Mouse (Mus musculus) natural killer cell, adult 2 months (primary cell): Measurements from ENCODE around the gene Eva1b.
A peak's percentile ranks its signal among the peaks of the same experiment; 100 is the strongest.

ENCODE experiments used
- DNase-seq, 2 experiments: peaks; one replicate each; pipeline ENCODE4 v3.0.0; 2022; ENCODE audit warnings: low spot score in 2 of 2

The Eva1b gene

DNA sequence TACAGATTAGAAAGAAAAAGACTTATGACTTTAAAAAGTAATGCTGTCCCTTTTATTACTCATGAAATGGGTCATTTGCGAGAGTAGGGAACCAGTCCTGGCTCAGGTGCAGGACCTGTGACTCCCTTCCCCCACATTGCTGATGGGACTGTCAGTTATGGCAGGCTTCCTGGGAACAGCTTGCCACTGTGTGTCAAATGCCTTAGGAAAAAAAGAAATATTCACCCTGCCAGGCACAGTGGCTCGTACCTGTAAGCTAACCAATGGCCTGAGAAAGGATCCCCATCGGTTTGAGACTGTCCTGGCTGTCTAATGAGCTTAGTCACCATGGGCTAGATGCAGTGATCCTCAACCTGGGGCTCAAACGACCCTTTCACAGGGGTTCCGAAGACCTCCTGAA, 27.5 kb upstream of the Eva1b start:
- DNase-seq: no peak

DNA sequence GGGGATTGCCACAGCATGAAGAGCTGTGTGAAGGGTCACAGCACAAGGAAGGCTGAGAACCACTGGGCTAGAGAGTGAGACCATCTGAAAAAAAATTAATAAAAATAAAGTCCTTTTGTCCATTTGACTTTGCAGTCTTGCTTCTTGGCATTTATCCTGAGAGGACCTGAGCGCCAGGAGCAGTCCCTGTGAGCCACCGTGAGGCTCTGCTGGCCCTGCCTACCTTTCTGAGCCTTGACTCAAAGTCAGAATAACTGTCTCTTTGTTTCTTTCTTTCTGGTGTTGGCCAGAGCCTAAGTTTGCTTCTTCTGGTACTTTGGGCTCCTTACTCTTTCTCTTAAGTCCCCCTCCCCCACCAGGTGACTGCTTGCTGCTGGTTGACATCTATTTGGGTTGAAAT, 27.0 kb upstream of the Eva1b start:
- DNase-seq: no peak

- DNase-seq: no peak
These were observed 24.1 kb upstream of the Eva1b start for GRCm38 (mm10) chr4:126123309-126124040.

GRCm38 (mm10) chr4:126130502-126130901, 17.0 kb upstream of the Eva1b start:
- no peak for DNase-seq

GRCm38 (mm10) chr4:126131290-126132121, 16.0 kb upstream of the Eva1b start:
- no peak for DNase-seq

DNA sequence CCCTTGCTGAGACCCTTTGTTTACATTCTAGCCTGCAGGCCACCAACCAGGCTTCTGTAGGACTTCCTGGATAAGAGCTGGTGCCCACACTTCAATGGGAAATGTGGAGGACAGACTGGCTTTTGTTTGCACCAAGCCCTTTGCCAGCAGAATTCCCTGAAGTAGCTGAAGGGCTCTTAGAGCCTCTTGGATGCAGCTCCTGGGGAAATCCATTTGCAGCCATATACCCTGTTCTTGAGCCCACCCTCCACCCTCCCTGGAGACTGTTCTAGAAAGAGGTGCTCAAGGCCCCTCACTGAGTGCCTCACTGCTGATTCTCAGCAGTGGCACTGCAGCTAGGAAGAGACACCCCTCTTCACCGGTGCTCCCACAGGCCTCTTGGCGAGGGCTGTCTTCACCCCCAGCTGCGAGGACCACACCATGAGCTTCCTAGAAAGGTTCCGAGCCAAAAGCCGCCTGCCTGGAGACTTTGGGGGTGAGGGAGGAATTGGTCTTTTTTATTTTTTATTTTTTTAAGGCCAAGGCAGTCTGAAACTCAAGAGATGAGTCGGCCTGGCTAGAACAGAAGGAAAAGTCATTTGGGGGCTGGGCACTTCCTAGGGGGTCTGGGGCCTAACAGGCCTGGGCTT, 14.8 kb upstream of the Eva1b start:
- DNase-seq: no peak

- DNase-seq: no peak
These were observed 13.3 kb upstream of the Eva1b start for GRCm38 (mm10) chr4:126134236-126134635.

GRCm38 (mm10) chr4:126134639-126135038, 12.9 kb upstream of the Eva1b start:
- DNase-seq: no peak

- DNase-seq: no peak
These were observed 9.8 kb upstream of the Eva1b start for GRCm38 (mm10) chr4:126137773-126138172.

DNA sequence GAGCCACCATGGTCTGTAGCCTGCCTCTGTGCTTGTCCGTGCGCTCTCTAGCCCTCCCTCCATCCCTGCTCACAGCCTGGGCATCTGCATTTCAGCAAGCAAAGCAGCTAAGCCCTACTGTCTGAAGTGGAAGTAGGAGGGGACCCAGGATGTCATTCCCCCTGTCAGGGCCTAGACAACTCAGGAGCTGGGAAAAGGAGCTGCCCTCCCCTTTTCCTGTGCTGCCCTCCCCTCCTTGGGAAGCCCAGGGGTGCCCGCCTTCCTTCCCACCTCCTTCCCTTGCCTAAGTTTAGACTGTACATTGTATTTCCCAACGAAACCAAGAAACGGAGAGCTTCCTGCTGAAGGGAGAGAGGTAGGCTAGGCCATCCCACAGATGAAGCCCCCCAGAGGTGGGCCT, 6.5 kb upstream of the Eva1b start:
- DNase-seq: no peak

DNA sequence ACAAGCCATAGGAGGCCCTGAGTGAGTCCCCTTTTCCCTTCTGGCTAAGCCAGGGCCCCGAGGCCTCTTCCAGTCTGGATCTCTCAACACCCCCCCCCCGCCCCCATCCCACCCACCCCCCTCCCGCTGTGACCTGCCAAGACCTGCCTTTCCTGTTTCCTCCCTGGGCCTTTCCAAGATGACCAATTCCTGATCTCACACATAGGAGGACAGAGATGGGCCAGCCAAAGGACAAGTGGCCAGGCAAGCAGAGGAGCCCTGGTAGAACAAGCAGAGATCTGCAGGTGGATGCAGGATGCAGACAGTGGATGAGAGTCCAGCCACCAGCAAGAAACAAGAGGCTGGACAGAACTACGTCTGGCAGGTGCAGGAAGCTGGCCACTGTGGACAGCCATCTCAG, 2.1 kb upstream of the Eva1b start:
- DNase-seq: no peak

DNA sequence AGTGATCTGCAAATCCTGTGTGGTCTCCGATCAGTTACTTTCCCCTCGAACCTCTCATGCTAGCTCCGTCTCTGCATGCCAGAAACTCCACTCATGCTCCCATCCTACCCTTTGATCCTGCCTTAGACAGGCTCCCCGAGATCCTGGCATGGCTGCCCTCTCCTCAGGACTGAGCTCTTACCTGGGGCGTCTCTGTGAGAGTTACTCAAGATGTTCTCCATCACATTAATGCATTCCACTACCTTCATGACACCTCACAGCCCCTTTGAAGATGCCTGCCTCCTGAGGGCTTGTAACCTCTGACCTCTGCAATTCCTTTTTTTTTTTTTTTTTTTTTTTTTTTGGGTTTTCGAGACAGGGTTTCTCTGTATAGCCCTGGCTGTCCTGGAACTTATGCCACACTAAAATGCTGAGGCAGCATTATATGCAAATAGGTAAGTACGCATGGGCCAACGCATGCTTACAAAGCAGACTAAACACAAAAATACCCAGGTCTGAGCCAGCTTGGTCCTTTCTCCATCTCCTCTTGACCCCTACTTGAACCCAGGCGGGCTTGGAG, 491 bp upstream of the Eva1b start:
- DNase-seq: no peak

- peak; percentile 14 to 35 for DNase-seq
These were observed 817 bp downstream of the Eva1b start for GRCm38 (mm10) chr4:126148161-126148961.

GRCm38 (mm10) chr4:126149041-126149676, 1.6 kb downstream of the Eva1b start:
- no peak for DNase-seq

GRCm38 (mm10) chr4:126149798-126150197, 2.3 kb downstream of the Eva1b start:
- DNase-seq: no peak

DNA sequence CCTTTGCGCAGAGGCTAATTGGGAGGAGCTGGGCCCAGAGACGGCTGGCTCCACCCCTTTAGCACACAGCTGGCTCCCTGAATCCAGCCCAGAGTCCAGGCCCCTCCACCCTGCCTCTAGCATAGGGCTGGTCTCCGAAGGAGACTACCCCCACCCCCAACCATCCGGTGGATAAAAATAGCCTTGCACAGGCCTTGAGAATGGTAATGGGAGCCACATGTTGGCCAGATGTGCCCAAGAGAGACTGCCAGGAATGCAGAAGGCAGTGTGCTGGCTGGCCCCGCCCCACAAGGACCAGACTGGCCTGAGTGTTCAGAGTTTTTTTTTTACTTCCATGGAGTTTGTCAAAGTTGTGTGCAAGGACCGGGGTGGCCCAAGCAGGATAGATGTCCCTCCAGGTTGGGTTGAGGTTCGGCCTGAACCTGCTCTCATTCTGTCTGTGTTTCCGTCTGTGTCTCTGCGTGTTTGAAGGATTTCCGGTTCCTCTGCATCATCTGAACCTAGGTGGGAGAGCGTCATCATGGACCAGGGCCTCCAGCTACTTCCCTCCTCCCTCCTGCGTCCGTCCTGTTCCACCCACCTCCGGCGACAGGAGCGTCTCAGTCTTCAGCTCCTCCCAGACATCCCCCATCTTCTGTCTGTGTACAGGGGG, 2.9 kb downstream of the Eva1b start:
- DNase-seq: no peak

DNA sequence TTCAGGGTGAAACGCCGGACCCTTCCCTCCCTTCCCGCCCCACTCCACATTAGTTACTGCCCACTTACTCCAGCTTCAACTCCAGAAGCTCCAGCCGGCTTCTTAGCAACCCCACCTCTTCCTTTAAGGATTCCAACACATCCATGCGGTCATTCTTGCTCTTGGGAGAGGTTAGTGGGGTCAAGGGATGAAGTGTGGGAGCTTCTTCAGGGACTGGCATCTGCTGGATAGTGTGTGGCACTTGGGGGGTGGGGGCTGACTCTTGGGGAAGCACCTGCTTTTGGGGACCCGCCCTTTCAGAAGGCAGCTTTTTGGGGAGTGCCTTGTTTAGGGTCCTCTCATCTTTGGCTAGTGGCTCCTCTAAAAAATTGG, 3.4 kb downstream of the Eva1b start:
- DNase-seq: no peak

DNA sequence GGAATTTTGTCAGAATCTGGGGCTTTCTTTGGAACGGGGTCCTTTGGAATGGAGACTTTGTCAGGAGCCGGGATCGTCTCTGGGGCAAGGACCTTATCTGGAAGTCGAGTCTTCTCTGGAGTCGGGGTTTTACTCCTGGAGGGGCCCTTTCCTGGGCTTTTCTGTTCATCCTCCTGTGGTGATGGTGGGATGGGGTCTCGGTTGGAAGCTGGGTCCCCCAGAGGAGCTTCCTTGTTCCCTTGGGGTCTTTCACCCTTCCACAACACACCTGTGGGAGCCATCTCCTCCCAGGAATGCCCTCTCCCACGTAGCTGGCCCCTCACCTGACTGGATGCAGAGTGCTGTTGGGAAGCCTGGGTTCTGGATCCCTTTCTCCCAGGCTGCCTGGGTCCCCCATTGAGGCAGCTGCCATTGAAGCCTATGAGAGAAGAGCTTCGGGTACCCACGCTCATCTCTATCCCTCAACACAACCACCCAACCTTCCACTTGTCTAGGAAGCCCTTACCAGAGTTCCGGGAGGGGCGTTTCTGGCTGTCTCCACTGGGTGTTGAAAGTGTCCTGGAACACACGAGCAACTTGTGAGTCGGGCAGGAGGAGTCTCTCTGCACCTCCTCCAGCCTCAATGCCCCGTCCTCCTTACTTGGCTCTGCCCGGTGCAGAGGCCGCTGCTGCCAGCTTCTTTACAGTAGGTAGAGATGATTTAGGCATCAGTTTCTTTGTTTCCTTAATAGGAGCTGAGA, 4.3 kb downstream of the Eva1b start:
- no peak for DNase-seq

DNA sequence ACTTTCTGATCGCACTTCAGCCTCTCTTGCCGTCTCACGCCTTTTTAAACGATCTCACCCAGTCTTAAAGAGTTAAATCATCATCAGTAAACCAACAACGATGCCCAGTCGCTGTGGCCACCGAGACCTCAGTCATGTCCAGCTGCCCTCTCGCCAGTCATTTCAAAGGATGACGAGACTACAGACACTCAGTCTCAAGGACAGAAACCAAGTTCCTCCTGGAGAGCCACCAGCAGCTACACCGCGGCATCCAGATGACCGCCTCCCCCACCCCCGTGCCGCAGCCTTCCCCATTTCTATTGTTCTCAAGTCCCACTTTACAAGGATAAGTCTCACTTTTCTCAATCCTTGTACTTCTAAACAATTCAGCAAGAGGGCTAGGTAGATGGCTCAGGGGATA, 5.3 kb downstream of the Eva1b start:
- DNase-seq: no peak

GRCm38 (mm10) chr4:126155183-126155582, 7.6 kb downstream of the Eva1b start:
- DNase-seq: no peak
